Mouse (Mus musculus): Measurements from ENCODE around the gene Olfr994. TPM values are rescaled to one million over a fixed set of nuclear protein-coding genes. Genes with fewer than 3 reads are reported as not detected.

The Olfr994 gene
- not detected in 2 replicates for polyA plus RNA-seq (2014; fragmentation: Nextera tagmentation; extraction: Ambion mirVana)

DNA sequence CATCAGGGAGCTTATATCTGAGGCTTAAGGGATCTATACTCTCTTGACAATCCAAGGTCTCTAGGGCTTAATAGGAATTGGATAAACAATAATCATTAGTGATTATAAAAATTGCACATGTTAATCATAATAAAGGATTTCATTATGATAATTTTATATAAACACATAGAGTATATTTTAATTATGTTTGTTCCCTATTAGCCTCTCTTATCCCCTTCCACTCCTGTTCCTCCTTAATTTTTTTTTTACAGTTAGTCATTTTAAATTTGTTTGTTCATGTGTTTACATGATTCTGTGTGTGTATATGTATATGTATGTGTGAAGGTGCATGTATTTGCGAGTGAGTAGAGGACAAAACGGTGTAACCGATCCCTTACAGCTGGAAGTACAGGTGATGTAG lies at the start of gene Olfr994:
Olfr994 (minus strand) TSS at position 101 of the 400 bp plus-strand sequence.
- H3K4me1 ChIP-seq (ENCODE audit: control insufficient read depth, insufficient read depth, low read length), result no peaks in the 10 kb centered on the region
- no peak within 1 kb of the TSS for H3K9ac ChIP-seq (ENCODE audit: low read depth, low read length)
- no peaks in the 10 kb centered on the region for H3K27me3 ChIP-seq (ENCODE audit: control insufficient read depth, insufficient read depth, low read length)
- H3K36me3 ChIP-seq (ENCODE audit: control insufficient read depth, insufficient read depth, low read length), result no peaks in the 10 kb centered on the region
- no peaks in the 10 kb centered on the region for H3K9me3 ChIP-seq (ENCODE audit: control insufficient read depth, low read length)
- no peak within 1 kb of the TSS for H3K4me3 ChIP-seq (ENCODE audit: low read length)
- no peak within 1 kb of the TSS for H3K4me2 ChIP-seq (replicated peaks; ENCODE audit: low read depth, low read length)
- ATAC-seq (ENCODE audit: low FRiP score, low TSS enrichment), result no peak
- 94% methylated on average over 3 of the region's 3 CpGs for WGBS
- no peak within 1 kb of the TSS for H3K27ac ChIP-seq (ENCODE audit: low read depth, low read length)

DNA sequence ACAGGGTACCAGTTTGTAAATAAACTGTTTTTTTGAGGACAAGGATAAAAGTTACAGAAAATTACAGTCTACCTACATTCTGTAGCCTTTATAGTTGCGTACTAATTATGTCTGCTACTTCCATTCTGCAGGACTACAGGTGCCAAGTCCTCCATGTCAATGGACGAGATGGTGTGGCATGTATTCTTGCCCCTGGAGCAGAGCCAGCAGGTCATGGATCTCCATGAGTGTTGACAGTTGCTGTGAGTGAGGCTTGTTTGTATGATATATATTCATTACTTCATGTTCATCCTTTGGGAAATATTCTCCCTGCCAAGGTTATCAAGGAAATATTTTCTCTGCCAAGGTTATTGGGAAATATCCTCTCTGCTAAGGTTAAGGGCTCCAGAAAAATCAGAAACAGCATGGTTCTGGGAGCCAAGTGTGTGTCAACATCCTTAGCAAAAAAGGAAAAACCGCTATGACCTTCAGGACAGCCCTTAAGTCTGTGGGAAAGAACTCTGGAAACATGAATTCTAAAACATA lies 30.6 kb upstream of the Olfr994 start:
- 81% methylated on average over 3 of the region's 3 CpGs for WGBS
- no peak overlapping the region for H3K27ac ChIP-seq (ENCODE audit: low read depth, low read length)
- no peak for ATAC-seq (ENCODE audit: low FRiP score, low TSS enrichment)
- H3K9ac ChIP-seq (ENCODE audit: low read depth, low read length), result no peak overlapping the region
- H3K4me3 ChIP-seq (ENCODE audit: low read length), result no peak overlapping the region
- 0 out of 2 replicates have a peak, but pooled peaks cover 4% of the 10 kb centered on the region for H3K9me3 ChIP-seq (ENCODE audit: control insufficient read depth, low read length)
- H3K4me1 ChIP-seq (ENCODE audit: control insufficient read depth, insufficient read depth, low read length), result no peaks in the 10 kb centered on the region
- no peak overlapping the region for H3K4me2 ChIP-seq (replicated peaks; ENCODE audit: low read depth, low read length)
- no peaks in the 10 kb centered on the region for H3K36me3 ChIP-seq (ENCODE audit: control insufficient read depth, insufficient read depth, low read length)
- H3K27me3 ChIP-seq (ENCODE audit: control insufficient read depth, insufficient read depth, low read length), result no peaks in the 10 kb centered on the region

DNA sequence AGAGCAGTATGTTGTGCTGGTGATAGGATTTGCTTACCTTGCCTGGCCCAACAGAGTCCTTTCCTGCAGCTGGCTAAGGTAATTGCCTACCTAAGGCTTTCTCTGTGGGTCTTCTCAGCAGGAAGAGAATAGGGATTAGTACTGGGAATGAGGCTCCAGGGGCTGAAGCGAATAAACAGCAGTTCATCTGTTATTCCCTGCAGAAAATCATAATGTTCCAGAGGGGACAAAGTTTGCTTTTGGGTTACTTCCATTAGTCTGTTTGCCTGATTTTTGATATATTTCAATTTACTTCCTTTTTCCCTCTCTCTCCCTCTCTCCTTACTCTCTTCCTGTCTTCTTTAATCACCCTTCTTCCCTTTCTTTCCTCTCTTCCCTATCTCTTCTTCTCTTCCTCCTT lies 7.3 kb upstream of the Olfr994 start, which contains the start of gene Olfr995:
Olfr995 (minus strand) TSS at position 101 of the 400 bp plus-strand sequence.
- no peaks in the 10 kb centered on the region for H3K36me3 ChIP-seq (ENCODE audit: control insufficient read depth, insufficient read depth, low read length)
- no peak for ATAC-seq (ENCODE audit: low FRiP score, low TSS enrichment)
- H3K4me1 ChIP-seq (ENCODE audit: control insufficient read depth, insufficient read depth, low read length), result no peaks in the 10 kb centered on the region
- 50% methylated on average over 1 of the region's 1 CpGs for WGBS
- no peak within 1 kb of the TSS for H3K27ac ChIP-seq (ENCODE audit: low read depth, low read length)
- H3K4me3 ChIP-seq (ENCODE audit: low read length), result no peak within 1 kb of the TSS
- H3K27me3 ChIP-seq (ENCODE audit: control insufficient read depth, insufficient read depth, low read length), result no peaks in the 10 kb centered on the region
- no peaks in the 10 kb centered on the region for H3K9me3 ChIP-seq (ENCODE audit: control insufficient read depth, low read length)
- H3K9ac ChIP-seq (ENCODE audit: low read depth, low read length), result no peak within 1 kb of the TSS
- H3K4me2 ChIP-seq (replicated peaks; ENCODE audit: low read depth, low read length), result no peak within 1 kb of the TSS

DNA sequence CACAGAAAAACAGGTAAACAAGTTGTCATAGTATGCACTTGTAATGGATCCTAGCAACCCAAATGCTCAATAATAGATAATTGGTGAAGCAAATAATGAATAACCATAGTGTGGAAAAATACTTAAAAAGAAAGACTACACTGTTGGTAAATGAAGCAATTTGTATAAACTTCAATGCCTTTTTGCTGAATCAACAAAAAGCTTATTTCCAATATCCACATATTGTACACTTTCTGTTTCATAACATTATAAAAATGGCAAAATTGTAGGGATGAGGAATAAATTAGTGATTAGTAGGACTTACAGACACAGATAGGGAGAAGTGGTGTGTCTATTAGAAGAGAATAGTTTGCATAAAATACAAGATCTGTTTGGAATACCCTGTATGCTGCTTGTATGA lies 6.3 kb upstream of the Olfr994 start:
- Histone ChIP-seq H3K4me1 (ENCODE audit: control insufficient read depth, insufficient read depth, low read length) (no peaks in the 10 kb centered on the region), H3K27ac (ENCODE audit: low read depth, low read length) (no peak overlapping the region)

DNA sequence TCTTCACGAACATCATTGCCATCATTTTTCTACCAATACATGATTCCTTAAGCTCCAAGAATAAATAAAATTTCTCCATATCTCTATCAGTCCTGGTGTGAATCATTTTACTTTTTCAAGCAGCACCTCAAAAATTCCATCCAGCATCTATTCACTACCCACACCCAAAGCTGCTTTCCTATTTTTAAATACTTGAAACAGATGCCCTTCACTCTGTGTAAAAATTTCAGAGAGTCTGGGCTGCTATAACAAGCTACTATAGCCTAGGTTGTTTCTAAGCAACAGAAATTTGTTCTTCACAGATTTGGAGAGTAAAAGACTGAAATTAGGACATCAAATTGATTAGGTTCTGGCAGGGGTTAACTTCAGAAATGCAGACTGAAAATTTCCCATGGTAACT lies 10.4 kb downstream of the Olfr994 start:
- H3K4me3 ChIP-seq (ENCODE audit: low read length), result no peak overlapping the region
- H3K4me2 ChIP-seq (replicated peaks; ENCODE audit: low read depth, low read length), result no peak overlapping the region
- H3K27ac ChIP-seq (ENCODE audit: low read depth, low read length), result no peak overlapping the region
- no peak for ATAC-seq (ENCODE audit: low FRiP score, low TSS enrichment)
- H3K4me1 ChIP-seq (ENCODE audit: control insufficient read depth, insufficient read depth, low read length), result no peaks in the 10 kb centered on the region
- no peaks in the 10 kb centered on the region for H3K9me3 ChIP-seq (ENCODE audit: control insufficient read depth, low read length)
- no peaks in the 10 kb centered on the region for H3K36me3 ChIP-seq (ENCODE audit: control insufficient read depth, insufficient read depth, low read length)
- WGBS, result 83% methylated on average over 1 of the region's 1 CpGs
- H3K27me3 ChIP-seq (ENCODE audit: control insufficient read depth, insufficient read depth, low read length), result no peaks in the 10 kb centered on the region
- H3K9ac ChIP-seq (ENCODE audit: low read depth, low read length), result no peak overlapping the region

More for the DNA sequence above, 6.3 kb upstream of the Olfr994 start:
- Histone ChIP-seq H3K9me3 (ENCODE audit: control insufficient read depth, low read length) (no peaks in the 10 kb centered on the region), H3K27me3 (ENCODE audit: control insufficient read depth, insufficient read depth, low read length) (no peaks in the 10 kb centered on the region), H3K9ac (ENCODE audit: low read depth, low read length) (no peak overlapping the region), H3K36me3 (ENCODE audit: control insufficient read depth, insufficient read depth, low read length) (no peaks in the 10 kb centered on the region), H3K4me2 (replicated peaks; ENCODE audit: low read depth, low read length) (no peak overlapping the region), H3K4me3 (ENCODE audit: low read length) (no peak overlapping the region)
- ATAC-seq (ENCODE audit: low FRiP score, low TSS enrichment), result no peak

DNA sequence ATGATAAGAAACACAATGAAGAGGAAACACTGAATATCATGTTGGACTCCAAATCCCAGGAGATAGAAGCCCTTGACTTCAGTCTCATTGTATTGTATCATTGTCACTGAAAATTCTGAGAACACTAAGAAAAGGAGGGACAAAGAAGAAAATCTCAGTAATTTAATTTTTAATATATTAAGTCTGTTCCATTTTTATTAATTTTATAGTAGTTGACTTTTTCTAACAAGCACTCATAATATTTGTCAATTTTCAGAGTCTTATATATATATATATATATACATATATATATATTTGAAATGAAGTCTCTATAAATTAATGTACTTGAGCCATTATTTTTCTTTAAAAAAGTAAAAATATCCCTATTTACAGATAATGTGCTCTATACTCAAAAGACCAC lies 21.5 kb downstream of the Olfr994 start, which contains the start of gene Olfr993:
Olfr993 (minus strand) TSS at position 101 of the 400 bp plus-strand sequence.
- Histone ChIP-seq H3K27me3 (ENCODE audit: control insufficient read depth, insufficient read depth, low read length) (no peaks in the 10 kb centered on the region), H3K27ac (ENCODE audit: low read depth, low read length) (no peak within 1 kb of the TSS), H3K4me2 (replicated peaks; ENCODE audit: low read depth, low read length) (no peak within 1 kb of the TSS), H3K9me3 (ENCODE audit: control insufficient read depth, low read length) (no peaks in the 10 kb centered on the region), H3K9ac (ENCODE audit: low read depth, low read length) (no peak within 1 kb of the TSS), H3K4me3 (ENCODE audit: low read length) (no peak within 1 kb of the TSS), H3K4me1 (ENCODE audit: control insufficient read depth, insufficient read depth, low read length) (no peaks in the 10 kb centered on the region), H3K36me3 (ENCODE audit: control insufficient read depth, insufficient read depth, low read length) (no peaks in the 10 kb centered on the region)
- ATAC-seq (ENCODE audit: low FRiP score, low TSS enrichment), result no peak

DNA sequence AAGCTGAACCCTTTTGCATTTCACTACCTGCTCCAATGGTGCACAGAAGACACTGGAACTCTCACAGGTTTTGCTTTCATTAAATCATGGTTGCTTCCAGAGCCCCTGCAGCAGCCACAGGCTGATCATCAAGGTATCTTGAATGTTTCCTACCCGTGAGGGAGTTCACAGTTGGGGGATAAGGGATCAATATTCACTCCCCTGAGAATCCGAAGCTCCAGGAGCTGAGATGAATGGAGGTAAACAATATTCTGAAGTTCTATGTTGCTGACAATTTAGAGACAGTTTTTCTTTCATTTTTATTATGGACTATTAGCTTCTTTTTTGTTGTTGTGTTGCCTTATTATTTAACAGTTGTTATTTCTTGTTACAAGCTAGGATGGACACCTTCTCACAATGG lies 26.9 kb downstream of the Olfr994 start, which contains the start of gene Olfr992:
Olfr992 (minus strand) TSS at position 101 of the 400 bp plus-strand sequence.
- no peak within 1 kb of the TSS for H3K4me2 ChIP-seq (replicated peaks; ENCODE audit: low read depth, low read length)
- no peaks in the 10 kb centered on the region for H3K27me3 ChIP-seq (ENCODE audit: control insufficient read depth, insufficient read depth, low read length)
- H3K9me3 ChIP-seq (ENCODE audit: control insufficient read depth, low read length), result no peaks in the 10 kb centered on the region
- no peaks in the 10 kb centered on the region for H3K36me3 ChIP-seq (ENCODE audit: control insufficient read depth, insufficient read depth, low read length)
- 65% methylated on average over 2 of the region's 2 CpGs for WGBS
- no peak for ATAC-seq (ENCODE audit: low FRiP score, low TSS enrichment)
- H3K27ac ChIP-seq (ENCODE audit: low read depth, low read length), result no peak within 1 kb of the TSS
- no peak within 1 kb of the TSS for H3K9ac ChIP-seq (ENCODE audit: low read depth, low read length)
- no peak within 1 kb of the TSS for H3K4me3 ChIP-seq (ENCODE audit: low read length)
- no peaks in the 10 kb centered on the region for H3K4me1 ChIP-seq (ENCODE audit: control insufficient read depth, insufficient read depth, low read length)

Other genes starting within 250 kb of the Olfr994 start
- 0.39 and 0.47 TPM in 2 replicates for gene Lrrc55, start 239.3 kb downstream of the Olfr994 start, polyA plus RNA-seq (2014; fragmentation: Nextera tagmentation; extraction: Ambion mirVana)
- gene Olfr987, start 97.1 kb downstream of the Olfr994 start, polyA plus RNA-seq (2014; fragmentation: Nextera tagmentation; extraction: Ambion mirVana), result not detected in 2 replicates
- not detected in 2 replicates for gene Olfr988, start 73.2 kb downstream of the Olfr994 start, polyA plus RNA-seq (2014; fragmentation: Nextera tagmentation; extraction: Ambion mirVana)
- not detected in 2 replicates for gene Olfr992, start 27.0 kb downstream of the Olfr994 start, polyA plus RNA-seq (2014; fragmentation: Nextera tagmentation; extraction: Ambion mirVana)
- not detected in 2 replicates for gene Olfr993, start 21.6 kb downstream of the Olfr994 start, polyA plus RNA-seq (2014; fragmentation: Nextera tagmentation; extraction: Ambion mirVana)
- not detected in 2 replicates for gene Olfr995, start 7.2 kb upstream of the Olfr994 start, polyA plus RNA-seq (2014; fragmentation: Nextera tagmentation; extraction: Ambion mirVana)
- not detected in 2 replicates for gene 4833423E24Rik, start 82.6 kb upstream of the Olfr994 start, polyA plus RNA-seq (2014; fragmentation: Nextera tagmentation; extraction: Ambion mirVana)
- not detected in 2 replicates for gene Olfr996, start 142.8 kb upstream of the Olfr994 start, polyA plus RNA-seq (2014; fragmentation: Nextera tagmentation; extraction: Ambion mirVana)
- gene Olfr998, start 152.5 kb upstream of the Olfr994 start, polyA plus RNA-seq (2014; fragmentation: Nextera tagmentation; extraction: Ambion mirVana), result not detected in 2 replicates
- gene Olfr1000, start 175.5 kb upstream of the Olfr994 start, polyA plus RNA-seq (2014; fragmentation: Nextera tagmentation; extraction: Ambion mirVana), result not detected in 2 replicates
- not detected in 2 replicates for gene Olfr1002, start 214.3 kb upstream of the Olfr994 start, polyA plus RNA-seq (2014; fragmentation: Nextera tagmentation; extraction: Ambion mirVana)
- not detected in 2 replicates for gene Olfr154, start 228.0 kb upstream of the Olfr994 start, polyA plus RNA-seq (2014; fragmentation: Nextera tagmentation; extraction: Ambion mirVana)
- not detected in 2 replicates for gene Olfr1006, start 242.3 kb upstream of the Olfr994 start, polyA plus RNA-seq (2014; fragmentation: Nextera tagmentation; extraction: Ambion mirVana)

Data from kidney, embryonic 14.5 days (tissue).